Mouse (Mus musculus) lung, postnatal 0 days (tissue): ENCODE measurements at regions not wholly inside any gene's neighbourhood (a gene's known extent, or its start where the extent isn't known, plus 50 kb on each side); places are given as distances from the start of the nearest gene placed in this dataset.

Experiments used
- ATAC-seq: fragments of 200-750 bp; cut with Nextera tagmentation; 2 replicates; pipeline ENCODE4 v1.8.0; 2017; ENCODE audit warnings: moderate library complexity
- DNase-seq: peaks from one replicate; pipeline ENCODE4 v3.0.0-alpha.2; 2016; ENCODE audit warnings: low spot score
- H3K27ac ChIP-seq: fragments of 300-500 bp; sonication (generic); 2 replicates; pipeline ENCODE4 v1.5.1; 2014; ENCODE audit warnings: antibody characterized with exemption, mild to moderate bottlenecking, low read length, mixed read lengths
- H3K27me3 ChIP-seq: fragments of 300-500 bp; sonication (generic); replicated peaks from 2 replicates; pipeline ENCODE4 v1.6.1; 2014; ENCODE audit warnings: low read length, mixed read lengths; ENCODE audit not compliant: insufficient read depth
- H3K36me3 ChIP-seq: fragments of 300-500 bp; sonication (generic); 2 replicates; pipeline ENCODE4 v1.6.1; 2014; ENCODE audit warnings: low read length, mixed read lengths; ENCODE audit not compliant: insufficient read depth
- H3K4me1 ChIP-seq: fragments of 300-500 bp; sonication (generic); 2 replicates; pipeline ENCODE4 v1.6.1; 2014; ENCODE audit warnings: antibody characterized with exemption, low read depth, low read length, mixed read lengths; ENCODE audit not compliant: insufficient read depth
- H3K4me2 ChIP-seq: fragments of 300-500 bp; sonication (generic); replicated peaks from 2 replicates; pipeline ENCODE4 v1.6.1; 2014; ENCODE audit warnings: low read depth, mild to moderate bottlenecking, low read length, moderate library complexity, mixed read lengths
- H3K4me3 ChIP-seq: fragments of 300-500 bp; sonication (generic); 2 replicates; pipeline ENCODE4 v1.5.1; 2014; ENCODE audit warnings: low read depth, low read length
- H3K9ac ChIP-seq: fragments of 300-500 bp; sonication (generic); replicated peaks from 2 replicates; pipeline ENCODE4 v1.6.1; 2014; ENCODE audit warnings: low read depth, mild to moderate bottlenecking
- H3K9me3 ChIP-seq: fragments of 300-500 bp; sonication (generic); 2 replicates; pipeline ENCODE4 v1.6.1; 2016; ENCODE audit warnings: low read length, mixed read lengths
- CTCF ChIP-seq: IDR thresholded peaks from 2 replicates; pipeline ENCODE4 v1.5.1; 2016; ENCODE audit warnings: antibody characterized with exemption, mild to moderate bottlenecking
- EP300 ChIP-seq: IDR thresholded peaks from 2 replicates; pipeline ENCODE4 v1.6.1; 2016; ENCODE audit warnings: antibody characterized with exemption, mild to moderate bottlenecking, control low read depth
- WGBS: fragments of 180-500 bp; shearing (Covaris S2); extraction: QIAGEN DNeasy Blood & Tissue Kit; methylation state at CpG from one replicate; pipeline ENCODE4 v1.1.7; 2014; 5-methylcytosine and 5-hydroxymethylcytosine counted together

- Histone ChIP-seq H3K4me2 (no peak overlapping the region), H3K27ac (no peak overlapping the region), H3K9ac (no peak overlapping the region), H3K36me3 (no peaks in the 10 kb centered on the region), H3K4me3 (no peak overlapping the region), H3K4me1 (no peaks in the 10 kb centered on the region), H3K9me3 (no peaks in the 10 kb centered on the region), H3K27me3 (no peaks in the 10 kb centered on the region)
- TF ChIP-seq EP300 (no peak), CTCF (no peak)
- 78% methylated on average over 4 of the region's 4 CpGs for WGBS
- DNase-seq: no peak
- ATAC-seq: no peak
Measured at GRCm38 (mm10) chr7:37307191-37307590, 466.2 kb downstream of the Zfp536 start.

GRCm38 (mm10) chr7:37324653-37325052 is 448.8 kb downstream of the Zfp536 start:
- H3K27ac ChIP-seq: no peak overlapping the region
- 95% methylated on average over 7 of the region's 7 CpGs for WGBS
- ATAC-seq: no peak
- H3K9me3 ChIP-seq: no peaks in the 10 kb centered on the region
- TF ChIP-seq CTCF: no peak; the same call in 1 of the 2 replicates
- no peaks in the 10 kb centered on the region for H3K36me3 ChIP-seq
- H3K4me1 ChIP-seq: no peaks in the 10 kb centered on the region
- no peak overlapping the region for H3K9ac ChIP-seq
- no peak for DNase-seq
- no peak overlapping the region for H3K4me3 ChIP-seq
- H3K27me3 ChIP-seq: no peaks in the 10 kb centered on the region
- no peak overlapping the region for H3K4me2 ChIP-seq

GRCm38 (mm10) chr7:37333451-37333850 is 440.0 kb downstream of the Zfp536 start:
- ATAC-seq: no peak
- no peak overlapping the region for H3K27ac ChIP-seq
- DNase-seq: no peak
- H3K4me3 ChIP-seq: no peak overlapping the region
- no peaks in the 10 kb centered on the region for H3K27me3 ChIP-seq
- TF ChIP-seq CTCF (no peak), EP300 (no peak)
- peaks cover 4% of the 10 kb centered on the region; the same call in 1 of the 2 replicates for H3K4me1 ChIP-seq
- 60% methylated on average over 15 of the region's 16 CpGs for WGBS
- no peaks in the 10 kb centered on the region for H3K36me3 ChIP-seq
- H3K4me2 ChIP-seq: no peak overlapping the region
- no peaks in the 10 kb centered on the region for H3K9me3 ChIP-seq
- no peak overlapping the region for H3K9ac ChIP-seq

GRCm38 (mm10) chr7:37335212-37335611 is 438.2 kb downstream of the Zfp536 start:
- peaks cover 4% of the 10 kb centered on the region; the same call in 1 of the 2 replicates for H3K4me1 ChIP-seq
- H3K4me2 ChIP-seq: no peak overlapping the region
- TF ChIP-seq CTCF (no peak), EP300 (no peak)
- no peak for DNase-seq
- no peak overlapping the region for H3K4me3 ChIP-seq
- no peaks in the 10 kb centered on the region for H3K27me3 ChIP-seq
- no peaks in the 10 kb centered on the region for H3K9me3 ChIP-seq
- H3K9ac ChIP-seq: no peak overlapping the region
- 56% methylated on average over 7 of the region's 7 CpGs for WGBS
- peak; percentile 25; the same call in 1 of the 2 replicates for ATAC-seq
- H3K36me3 ChIP-seq: no peaks in the 10 kb centered on the region
- no peak overlapping the region for H3K27ac ChIP-seq

GRCm38 (mm10) chr7:37336171-37336850 is 437.1 kb downstream of the Zfp536 start:
- ATAC-seq (no peak), DNase-seq (no peak)
- H3K9me3 ChIP-seq: no peaks in the 10 kb centered on the region
- TF ChIP-seq EP300 (no peak), CTCF (no peak)
- no peaks in the 10 kb centered on the region for H3K36me3 ChIP-seq
- WGBS: 20% methylated on average over 12 of the region's 12 CpGs
- H3K4me2 ChIP-seq: peak overlapping the region; percentile 66
- no peak overlapping the region for H3K9ac ChIP-seq
- H3K27ac ChIP-seq: no peak overlapping the region
- H3K27me3 ChIP-seq: no peaks in the 10 kb centered on the region
- H3K4me1 ChIP-seq: peaks cover 4% of the 10 kb centered on the region; the same call in 1 of the 2 replicates
- H3K4me3 ChIP-seq: peak overlapping the region; percentile 23; the same call in 1 of the 2 replicates

- 5% methylated on average over 28 of the region's 28 CpGs for WGBS
- Histone ChIP-seq H3K4me2 (peak overlapping the region; percentile 66), H3K27ac (no peak overlapping the region), H3K27me3 (no peaks in the 10 kb centered on the region), H3K4me1 (peaks cover 4% of the 10 kb centered on the region; the same call in 1 of the 2 replicates), H3K9me3 (no peaks in the 10 kb centered on the region), H3K4me3 (peak overlapping the region; percentile 23; the same call in 1 of the 2 replicates), H3K36me3 (no peaks in the 10 kb centered on the region), H3K9ac (no peak overlapping the region; the same call in 1 of the 2 replicates)
- TF ChIP-seq EP300 (no peak), CTCF (no peak)
- DNase-seq (peak; percentile 62), ATAC-seq (peak; percentile 21; the same call in 1 of the 2 replicates)
Measured at GRCm38 (mm10) chr7:37336851-37337531, 436.4 kb downstream of the Zfp536 start.
